Mouse (Mus musculus) embryonic fibroblast, embryonic 13.5 days (primary cell): Measurements from ENCODE around the gene Ctnnd2.

Experiments
- CTCF ChIP-seq: IDR thresholded peaks from 2 replicates; pipeline ENCODE4 v1.5.1; 2011; ENCODE audit warnings: mild to moderate bottlenecking, control low read depth, low read length, moderate library complexity, borderline replicate concordance; ENCODE audit not compliant: insufficient read depth
- POLR2A ChIP-seq: IDR thresholded peaks from 2 replicates; pipeline ENCODE4 v1.6.1; 2011; ENCODE audit warnings: low read depth, mild to moderate bottlenecking, control low read depth, low read length, moderate library complexity

- TF ChIP-seq CTCF = no peak
- TF ChIP-seq POLR2A = no peak
Measured at GRCm38 (mm10) chr15:30553910-30554406, 381.6 kb downstream of the Ctnnd2 start.
